Comparison of ENCODE assay signal across 9 mouse cellular contexts in the genomic region with DNA sequence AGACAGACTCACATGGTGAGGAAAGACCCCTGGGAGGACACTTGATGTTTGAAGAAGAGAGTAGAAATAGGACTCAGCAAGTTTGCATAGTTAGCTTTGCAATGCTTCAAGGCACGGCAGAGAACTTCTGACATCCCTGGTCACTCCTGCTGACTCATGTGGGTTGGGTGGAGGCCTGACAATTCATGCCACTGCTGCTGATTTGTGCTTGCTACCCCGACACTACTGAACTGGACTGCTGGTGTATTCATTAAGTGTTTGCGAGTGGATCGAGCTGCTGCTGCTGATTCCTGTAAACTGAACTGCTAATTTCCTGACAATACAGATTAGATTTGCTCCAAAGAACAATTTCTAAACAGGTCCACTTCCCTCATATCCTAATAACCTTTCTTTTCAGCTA. TPM values are rescaled to one million over a fixed set of nuclear protein-coding genes. Genes with fewer than 3 reads are reported as not detected.
A peak's percentile ranks its signal among the peaks of the same experiment; 100 is the strongest.
DNase-seq lines count a peak whose midpoint lies in the region; ATAC-seq and TF ChIP-seq lines count a peak whose summit lies in the region.
"Had no signal": no experiment of that assay in that cellular context is flagged by ENCODE, and none has a peak within 500 bp of the region (broad histone marks: within the 10 kb centered on the region; RNA-seq: fewer than 3 reads in every experiment).

No protein-coding gene starts in this region.

- no peak overlapping the region for H3K4me2 ChIP-seq in intestine, embryonic 15.5 days (replicated peaks)
- no peak overlapping the region for H3K4me2 ChIP-seq in intestine, postnatal 0 days (replicated peaks; ENCODE audit: low read depth)
- peak overlapping the region; percentile 57 for H3K4me2 ChIP-seq in myocyte (ENCODE audit: low read depth)
- no peak overlapping the region for H3K4me2 ChIP-seq in midbrain, postnatal 0 days (ENCODE audit: low read depth, low read length, poor library complexity, severe bottlenecking)
- H3K4me2 ChIP-seq: embryonic facial prominence, embryonic 13.5 days had no signal

- no peak for TF ChIP-seq POLR2A in myocyte (IDR thresholded peaks at IDR 0.05; ENCODE audit: insufficient read length, low read depth)

- no peak overlapping the region for H3K4me3 ChIP-seq in intestine, embryonic 15.5 days (replicated peaks)
- no peak overlapping the region for H3K4me3 ChIP-seq in intestine, postnatal 0 days (ENCODE audit: low read depth, low read length)
- H3K4me3 ChIP-seq in myocyte: no peak overlapping the region
- no peak overlapping the region for H3K4me3 ChIP-seq in midbrain, postnatal 0 days (ENCODE audit: low read depth, low read length)
- H3K4me3 ChIP-seq: embryonic facial prominence, embryonic 13.5 days had no signal

- H3K79me2 ChIP-seq in myocyte (ENCODE audit: control insufficient read depth, insufficient read depth): peaks cover 98% of the 10 kb centered on the region

- WGBS in intestine, embryonic 15.5 days: 60% methylated on average over 4 of the region's 4 CpGs
- 44% methylated on average over 4 of the region's 4 CpGs for WGBS in intestine, postnatal 0 days
- 44% methylated on average over 4 of the region's 4 CpGs for WGBS in midbrain, postnatal 0 days

- no peaks in the 10 kb centered on the region for H3K9me3 ChIP-seq in intestine, embryonic 15.5 days
- no peaks in the 10 kb centered on the region for H3K9me3 ChIP-seq in intestine, postnatal 0 days (ENCODE audit: control insufficient read depth)
- H3K9me3 ChIP-seq in midbrain, postnatal 0 days (ENCODE audit: low read length): no peaks in the 10 kb centered on the region
- H3K9me3 ChIP-seq: embryonic facial prominence, embryonic 13.5 days had no signal

- no peaks in the 10 kb centered on the region for H3K4me1 ChIP-seq in intestine, embryonic 15.5 days (replicated peaks)
- no peaks in the 10 kb centered on the region for H3K4me1 ChIP-seq in intestine, postnatal 0 days (replicated peaks; ENCODE audit: control insufficient read depth, insufficient read depth, low read length)
- no peaks in the 10 kb centered on the region for H3K4me1 ChIP-seq in midbrain, postnatal 0 days (ENCODE audit: insufficient read depth, low read length)
- H3K4me1 ChIP-seq: embryonic facial prominence, embryonic 13.5 days had no signal

- no peak overlapping the region for H3K9ac ChIP-seq in intestine, embryonic 15.5 days
- no peak overlapping the region for H3K9ac ChIP-seq in intestine, postnatal 0 days (ENCODE audit: low read depth, low read length)
- no peak overlapping the region for H3K9ac ChIP-seq in midbrain, postnatal 0 days (replicated peaks; ENCODE audit: low read length, poor library complexity, severe bottlenecking)
- H3K9ac ChIP-seq: embryonic facial prominence, embryonic 13.5 days had no signal

- H3ac ChIP-seq in myocyte (ENCODE audit: control insufficient read depth, insufficient read length): no peak overlapping the region

- H3K36me3 ChIP-seq in intestine, embryonic 15.5 days: 0 out of 2 replicates have a peak, but pooled peaks cover 3% of the 10 kb centered on the region
- no peaks in the 10 kb centered on the region for H3K36me3 ChIP-seq in intestine, postnatal 0 days (ENCODE audit: control insufficient read depth, insufficient read depth)
- H3K36me3 ChIP-seq in myocyte (ENCODE audit: control insufficient read depth, insufficient read depth): no peaks in the 10 kb centered on the region
- no peaks in the 10 kb centered on the region for H3K36me3 ChIP-seq in midbrain, postnatal 0 days (ENCODE audit: insufficient read depth, low read length)

- no peak for TF ChIP-seq CTCF in intestine, postnatal 0 days (IDR thresholded peaks at IDR 0.05; ENCODE audit: low read depth)
- no peak for TF ChIP-seq CTCF in midbrain, postnatal 0 days (IDR thresholded peaks at IDR 0.05)

- DNase-seq in c-Kit-negative CD71-positive TER-119-positive erythroid progenitor cells, embryonic 14.5 days (ENCODE audit: low read depth, low spot score): peak; percentile 50
- peak; percentile 18 for DNase-seq in heart, postnatal 4 days
- no peak for DNase-seq in T-cell, adult 2 months (ENCODE audit: low spot score)
- no peak for DNase-seq in midbrain, postnatal 0 days (ENCODE audit: low spot score)
- DNase-seq in cerebellum, adult 8-10 months: no peak

- 0 out of 2 replicates have a peak, but pooled peaks have one; percentile 34 for ATAC-seq in intestine, embryonic 15.5 days
- no peak for ATAC-seq in intestine, postnatal 0 days
- ATAC-seq in midbrain, postnatal 0 days (ENCODE audit: low FRiP score): no peak

- no peaks in the 10 kb centered on the region for H3K27me3 ChIP-seq in intestine, embryonic 15.5 days (replicated peaks)
- no peaks in the 10 kb centered on the region for H3K27me3 ChIP-seq in intestine, postnatal 0 days (replicated peaks; ENCODE audit: control insufficient read depth, insufficient read depth, low read length)
- H3K27me3 ChIP-seq in myocyte (ENCODE audit: control insufficient read depth, insufficient read depth, insufficient read length): no peaks in the 10 kb centered on the region
- no peaks in the 10 kb centered on the region for H3K27me3 ChIP-seq in midbrain, postnatal 0 days (ENCODE audit: insufficient read depth, low read length)
- H3K27me3 ChIP-seq: embryonic facial prominence, embryonic 13.5 days had no signal

- H3K27ac ChIP-seq in intestine, embryonic 15.5 days: no peak overlapping the region
- H3K27ac ChIP-seq in intestine, postnatal 0 days (ENCODE audit: low read depth, low read length): no peak overlapping the region
- no peak overlapping the region for H3K27ac ChIP-seq in midbrain, postnatal 0 days (ENCODE audit: low read depth, low read length)
- H3K27ac ChIP-seq: embryonic facial prominence, embryonic 13.5 days had no signal

TF ChIP-seq in myocyte, 11 proteins besides CTCF, POLR2A, EP300 and RAD21:
- TF ChIP-seq MAX (IDR thresholded peaks at IDR 0.05; ENCODE audit: low read depth): no peak
- TF ChIP-seq USF1 (IDR thresholded peaks at IDR 0.05; ENCODE audit: low read depth): no peak
- TF ChIP-seq E2F4 (IDR thresholded peaks at IDR 0.05; ENCODE audit: insufficient read depth): no peak
- TF ChIP-seq TCF12 (IDR thresholded peaks at IDR 0.05; ENCODE audit: insufficient read depth, poor library complexity, severe bottlenecking): no peak
- no peak for TF ChIP-seq MYOG (IDR thresholded peaks at IDR 0.05; ENCODE audit: control insufficient read depth in 1 of 3, insufficient read depth in 1 of 3, insufficient read length in 2 of 3, low read depth in 2 of 3)
- no peak for TF ChIP-seq POLR2AphosphoS2 (IDR thresholded peaks at IDR 0.05; ENCODE audit: insufficient read length, low read depth)
- TF ChIP-seq REST (IDR thresholded peaks at IDR 0.05; ENCODE audit: insufficient read depth, insufficient read length): no peak
- TF ChIP-seq SRF (IDR thresholded peaks at IDR 0.05; ENCODE audit: control insufficient read depth, insufficient read length, low read depth): no peak
- TF ChIP-seq CEBPB (IDR thresholded peaks at IDR 0.05; ENCODE audit: insufficient read depth, poor library complexity, severe bottlenecking): no peak
- TF ChIP-seq TCF3 (IDR thresholded peaks at IDR 0.05; ENCODE audit: insufficient read length, low read depth): no peak
- TF ChIP-seq MYOD1 (IDR thresholded peaks at IDR 0.05; ENCODE audit: control insufficient read depth in 1 of 3, insufficient read length in 2 of 3, low read depth in 2 of 3): no peak

RNA-seq across cellular contexts. Expression of gene Abi1, which starts 18.3 kb away (rescaled TPM):
- 46.6 TPM in 2 replicates for polyA plus RNA-seq in intestine, embryonic 15.5 days (2015; fragmentation: Nextera tagmentation; extraction: Ambion mirVana)
- 37.4 and 38.1 TPM in 2 replicates for polyA plus RNA-seq in intestine, postnatal 0 days (2015; fragmentation: Nextera tagmentation; extraction: Ambion mirVana)
- total RNA-seq in heart, postnatal 4 days (2021): 10 to 100 TPM; 34.3 to 34.9 TPM
- 28.0 TPM for polyA plus RNA-seq in myocyte (2012; fragmentation: generic; extraction: Trizol)
- total RNA-seq in midbrain, postnatal 0 days (2014; rRNA removed): 154 and 206 TPM in 2 replicates
- polyA plus RNA-seq in midbrain, postnatal 0 days (2015; fragmentation: Nextera tagmentation; extraction: Ambion mirVana): 68.6 and 71.4 TPM in 2 replicates

RNA-seq across cellular contexts. Expression of gene Acbd5, which starts 46.2 kb away (rescaled TPM):
- 31.0 and 31.8 TPM in 2 replicates for polyA plus RNA-seq in intestine, embryonic 15.5 days (2015; fragmentation: Nextera tagmentation; extraction: Ambion mirVana)
- 24.7 and 25.1 TPM in 2 replicates for polyA plus RNA-seq in intestine, postnatal 0 days (2015; fragmentation: Nextera tagmentation; extraction: Ambion mirVana)
- 10 to 100 TPM; 24.0 to 27.1 TPM for total RNA-seq in heart, postnatal 4 days (2021)
- polyA plus RNA-seq in myocyte (2012; fragmentation: generic; extraction: Trizol): 5.0 TPM
- 40.4 and 50.2 TPM in 2 replicates for total RNA-seq in midbrain, postnatal 0 days (2014; rRNA removed)
- polyA plus RNA-seq in midbrain, postnatal 0 days (2015; fragmentation: Nextera tagmentation; extraction: Ambion mirVana): 51.8 and 61.2 TPM in 2 replicates

Comparison
In these comparisons a context has a peak if more than half of its experiments do, and no peak if none do; other contexts are left out.
1. DNase-seq: peak in c-Kit-negative CD71-positive TER-119-positive erythroid progenitor cells, embryonic 14.5 days (single experiment) and heart, postnatal 4 days (single experiment); none in T-cell, adult 2 months (single experiment), midbrain, postnatal 0 days (single experiment) and cerebellum, adult 8-10 months (single experiment).